Mouse (Mus musculus) small intestine, adult 2 months (tissue): ENCODE measurements at regions not wholly inside any gene's neighbourhood (a gene's known extent, or its start where the extent isn't known, plus 50 kb on each side); places are given as distances from the start of the nearest gene placed in this dataset.
"Not testable (repeated sequence)": the region's sequence is repeated elsewhere in the genome, so short reads cannot be mapped to it uniquely, and the experiment has no call there.

Experiments
- CTCF ChIP-seq: fragments of 200-500 bp; IDR thresholded peaks from 2 replicates; pipeline ENCODE4 v1.5.1; 2012; ENCODE audit warnings: low read depth, mild to moderate bottlenecking, control low read depth, inconsistent platforms, low read length, moderate library complexity, mixed read lengths; ENCODE audit not compliant: insufficient replicate concordance, insufficient read length; ENCODE audit errors: extremely low read depth
- POLR2A ChIP-seq: fragments of 200-500 bp; IDR thresholded peaks from 2 replicates; pipeline ENCODE4 v1.6.1; 2012; ENCODE audit warnings: low read depth, mild to moderate bottlenecking, control low read depth, inconsistent platforms, low read length, moderate library complexity

DNA sequence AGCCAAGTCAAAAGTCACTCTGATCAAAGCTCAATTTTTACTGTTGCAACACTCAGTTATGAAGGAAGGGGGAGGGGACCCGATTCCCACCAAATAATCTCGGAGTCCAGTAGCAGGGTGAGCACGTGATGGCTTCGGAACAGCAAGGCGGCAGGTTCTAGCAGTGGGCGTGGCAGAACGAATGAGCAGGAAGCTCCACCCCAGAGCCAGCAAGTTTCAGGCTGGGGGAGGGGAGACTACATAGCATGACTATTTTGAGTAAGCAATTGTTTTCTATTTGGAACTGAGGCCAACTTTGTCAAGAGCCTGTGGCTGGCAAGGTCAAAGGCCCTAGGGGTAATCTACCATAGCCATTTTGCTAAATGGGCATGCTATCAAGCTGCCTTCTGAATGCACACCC, 183.0 kb downstream of the Srek1 start:
- not testable (repeated sequence) for TF ChIP-seq POLR2A, CTCF
